Mouse (Mus musculus) megakaryocyte, embryonic 14.5 days (primary cell): Measurements from ENCODE around the gene Urb2. TPM values are rescaled to one million over a fixed set of nuclear protein-coding genes. Genes with fewer than 3 reads are reported as not detected.

Source experiments
- H3K27me3 ChIP-seq: replicated peaks from 2 replicates; pipeline ENCODE3; 2012; ENCODE audit warnings: inconsistent platforms
- H3K36me3 ChIP-seq: replicated peaks from 2 replicates; pipeline ENCODE3; 2012; ENCODE audit warnings: low read length, inconsistent platforms, mixed read lengths
- H3K4me1 ChIP-seq: 2 replicates; pipeline ENCODE4 v1.6.1; 2012; ENCODE audit warnings: inconsistent platforms
- H3K4me3 ChIP-seq: replicated peaks from 2 replicates; pipeline ENCODE3; 2012; ENCODE audit warnings: moderate library complexity, mild to moderate bottlenecking, inconsistent platforms
- H3K9me3 ChIP-seq: 2 replicates; pipeline ENCODE4 v1.6.1; 2012; ENCODE audit warnings: inconsistent platforms
- FLI1 ChIP-seq: IDR thresholded peaks from 2 replicates; pipeline ENCODE4 v1.6.1; 2012; ENCODE audit warnings: low read length, inconsistent platforms, mixed read lengths
- GATA1 ChIP-seq: IDR thresholded peaks from 3 replicates; pipeline ENCODE4 v1.6.1; 2012; ENCODE audit warnings: mixed read lengths, low read length, inconsistent platforms, borderline replicate concordance
- polyA plus RNA-seq: library from polyadenylated mRNA; stranded (reverse); fragments of >175 nt; gene quantifications from 2 replicates; pipeline ENCODE4 v1.2.3, GENCODE M21; 2012; ENCODE audit warnings: low replicate concordance; ENCODE audit not compliant: insufficient read depth

Urb2 gene
- 0.37 and 0.92 TPM in 2 replicates for polyA plus RNA-seq

DNA sequence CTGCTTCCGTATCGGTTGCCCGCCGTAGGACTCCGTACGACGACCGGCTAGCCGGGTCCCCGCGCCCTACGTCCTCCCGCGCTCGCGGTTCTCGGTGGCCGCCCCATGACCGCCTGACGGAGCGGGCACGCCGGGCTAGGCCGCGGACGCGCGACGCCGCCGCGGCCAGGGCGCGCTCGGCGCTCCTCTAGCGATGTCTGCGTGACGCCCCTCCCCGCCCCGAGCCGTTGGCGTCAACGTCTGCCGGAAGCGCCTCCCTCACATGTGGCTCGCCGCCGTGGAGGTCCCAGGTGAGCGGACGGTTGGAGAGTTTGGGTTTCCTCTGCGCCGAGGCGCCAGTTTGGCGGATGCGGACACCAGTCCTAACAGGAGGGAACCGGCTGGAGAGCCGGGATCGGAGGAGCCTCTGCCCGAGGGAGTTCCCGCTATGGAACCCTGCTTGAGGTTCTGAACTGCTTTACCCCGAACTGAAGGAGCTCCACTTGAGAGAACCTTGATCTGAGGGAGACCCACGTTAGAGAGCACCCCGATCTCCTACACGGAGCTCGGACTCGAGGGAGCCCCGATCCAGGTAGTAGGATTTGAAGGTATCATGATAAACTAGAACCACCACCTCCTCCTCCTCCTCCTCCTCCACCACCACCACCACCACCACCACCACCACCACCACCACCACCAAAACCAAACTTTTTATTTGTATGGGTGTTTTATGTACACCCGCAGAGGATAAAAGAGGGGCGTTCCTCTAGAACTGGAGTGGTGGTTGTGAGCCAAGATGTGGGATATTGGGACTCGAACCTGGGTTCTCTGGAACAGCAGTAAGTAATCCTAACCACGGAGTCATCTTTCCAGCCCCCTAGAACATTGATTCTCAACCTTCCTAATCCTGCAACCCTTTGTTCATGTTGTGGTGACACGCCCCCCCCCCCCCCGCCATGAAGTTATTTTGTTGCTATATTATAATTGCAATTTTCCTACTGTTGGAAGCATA lies at the start of gene Urb2, which contains the start of gene Taf5l:
TSS of gene Urb2 (plus strand) at position 272 of the 991 bp plus-strand sequence.
TSS of gene Taf5l (minus strand) at position 161 of the 991 bp plus-strand sequence.
- Histone ChIP-seq H3K4me1 (peaks cover 65% of the 10 kb centered on the region), H3K4me3 (peak within 1 kb of the TSS; percentile 92), H3K27me3 (no peaks in the 10 kb centered on the region), H3K9me3 (no peaks in the 10 kb centered on the region), H3K36me3 (peaks cover 29% of the 10 kb centered on the region)
- TF ChIP-seq GATA1 (no peak), FLI1 (no peak)

- Histone ChIP-seq H3K4me1 (peaks cover 29% of the 10 kb centered on the region), H3K4me3 (no peak overlapping the region), H3K27me3 (no peaks in the 10 kb centered on the region), H3K36me3 (peaks cover 35% of the 10 kb centered on the region), H3K9me3 (peaks cover 15% of the 10 kb centered on the region)
- TF ChIP-seq FLI1: no peak
- no peak for TF ChIP-seq GATA1
Observed at GRCm38 (mm10) chr8:123973495-123973894, 47.8 kb upstream of the Urb2 start.

GRCm38 (mm10) chr8:123977499-123977898 lies 43.8 kb upstream of the Urb2 start:
- Histone ChIP-seq H3K4me3 (no peak overlapping the region), H3K27me3 (no peaks in the 10 kb centered on the region), H3K36me3 (peaks cover 11% of the 10 kb centered on the region), H3K9me3 (peaks cover 15% of the 10 kb centered on the region), H3K4me1 (peaks cover 60% of the 10 kb centered on the region)
- TF ChIP-seq FLI1 (no peak), GATA1 (no peak)

GRCm38 (mm10) chr8:123978166-123978838 lies 43.0 kb upstream of the Urb2 start:
- peaks cover 11% of the 10 kb centered on the region for H3K36me3 ChIP-seq
- TF ChIP-seq GATA1 (no peak), FLI1 (no peak)
- H3K4me3 ChIP-seq: peak overlapping the region; percentile 1
- no peaks in the 10 kb centered on the region for H3K27me3 ChIP-seq
- peaks cover 15% of the 10 kb centered on the region for H3K9me3 ChIP-seq
- H3K4me1 ChIP-seq: peaks cover 57% of the 10 kb centered on the region

- Histone ChIP-seq H3K36me3 (peaks cover 11% of the 10 kb centered on the region), H3K4me1 (peaks cover 59% of the 10 kb centered on the region), H3K4me3 (peak overlapping the region; percentile 1), H3K9me3 (peaks cover 15% of the 10 kb centered on the region), H3K27me3 (no peaks in the 10 kb centered on the region)
- no peak for TF ChIP-seq FLI1
- TF ChIP-seq GATA1: no peak
Observed at GRCm38 (mm10) chr8:123978926-123979325, 42.4 kb upstream of the Urb2 start.

- Histone ChIP-seq H3K36me3 (peaks cover 3% of the 10 kb centered on the region), H3K4me3 (peak overlapping the region; percentile 52), H3K27me3 (no peaks in the 10 kb centered on the region), H3K9me3 (peaks cover 6% of the 10 kb centered on the region), H3K4me1 (peaks cover 63% of the 10 kb centered on the region)
- no peak for TF ChIP-seq FLI1
- TF ChIP-seq GATA1: no peak
Observed at GRCm38 (mm10) chr8:123980239-123980638, 41.1 kb upstream of the Urb2 start.

- peaks cover 67% of the 10 kb centered on the region for H3K4me1 ChIP-seq
- TF ChIP-seq GATA1: no peak
- no peak for TF ChIP-seq FLI1
- H3K9me3 ChIP-seq: no peaks in the 10 kb centered on the region
- H3K27me3 ChIP-seq: no peaks in the 10 kb centered on the region
- no peaks in the 10 kb centered on the region for H3K36me3 ChIP-seq
- H3K4me3 ChIP-seq: peak overlapping the region; percentile 62
Observed at GRCm38 (mm10) chr8:123981674-123982073, 39.6 kb upstream of the Urb2 start.

DNA sequence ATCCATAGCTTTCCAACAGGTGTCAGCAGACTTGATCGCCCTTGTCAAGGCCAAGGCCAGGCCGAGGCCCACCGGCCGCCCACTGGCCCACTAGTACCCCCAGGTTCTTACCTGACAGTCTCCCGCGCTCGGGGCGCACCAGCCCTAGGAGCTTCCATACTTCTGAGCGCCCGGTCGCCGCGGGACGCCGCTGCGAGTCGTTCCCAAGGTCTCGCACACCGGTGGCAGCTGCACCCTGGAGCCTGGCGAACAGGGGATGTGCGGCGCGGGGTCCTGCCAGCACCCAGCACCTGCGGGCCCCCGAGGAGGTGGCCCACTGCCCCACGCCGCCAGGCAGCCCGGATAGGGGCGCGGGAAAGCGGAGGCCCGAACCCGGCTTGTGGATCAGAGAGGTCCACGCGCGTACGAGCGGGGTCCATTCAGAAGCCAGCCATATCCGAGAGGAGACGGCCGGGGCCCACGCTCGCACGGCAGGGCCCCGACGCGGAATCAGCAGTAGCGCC lies 39.0 kb upstream of the Urb2 start:
- Histone ChIP-seq H3K4me3 (peak overlapping the region; percentile 94), H3K4me1 (peaks cover 68% of the 10 kb centered on the region), H3K9me3 (no peaks in the 10 kb centered on the region), H3K27me3 (no peaks in the 10 kb centered on the region), H3K36me3 (no peaks in the 10 kb centered on the region)
- TF ChIP-seq FLI1 (no peak), GATA1 (no peak)

- Histone ChIP-seq H3K27me3 (no peaks in the 10 kb centered on the region), H3K36me3 (no peaks in the 10 kb centered on the region), H3K4me3 (peak within 1 kb of the TSS; percentile 94), H3K9me3 (no peaks in the 10 kb centered on the region), H3K4me1 (peaks cover 69% of the 10 kb centered on the region)
- no peak for TF ChIP-seq GATA1
- no peak for TF ChIP-seq FLI1
Observed at GRCm38 (mm10) chr8:123982826-123983400, 38.4 kb upstream of the Urb2 start, which contains the start of gene Abcb10. Abcb10 (minus strand) TSS chr8:123983122.

DNA sequence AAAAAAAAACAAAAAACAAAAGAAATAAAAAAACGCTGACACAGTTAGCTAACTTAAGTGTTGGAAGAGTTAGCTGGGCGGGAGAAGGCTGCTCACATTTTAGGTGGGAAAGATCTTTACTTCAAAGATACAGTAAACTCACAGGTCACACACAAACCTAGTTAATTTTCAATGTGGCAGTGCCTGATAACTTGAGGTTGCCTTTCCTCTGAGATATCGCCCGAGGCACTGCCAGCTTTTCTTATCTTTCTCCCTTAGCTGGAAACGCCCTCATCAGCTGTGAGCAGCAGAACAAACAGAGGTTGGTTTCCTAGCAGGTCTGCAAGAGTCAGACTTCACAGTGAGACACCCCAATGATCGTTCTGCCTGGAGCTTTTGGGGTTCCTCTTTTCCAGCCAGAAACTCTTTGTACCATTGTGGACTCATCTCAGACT lies 32.7 kb upstream of the Urb2 start:
- H3K4me1 ChIP-seq: peaks cover 42% of the 10 kb centered on the region
- H3K4me3 ChIP-seq: peak overlapping the region; percentile 75

More for the DNA sequence above, 32.7 kb upstream of the Urb2 start:
- TF ChIP-seq GATA1: no peak; the same call in 2 of the 3 replicates
- peaks cover 8% of the 10 kb centered on the region for H3K36me3 ChIP-seq
- H3K9me3 ChIP-seq: no peaks in the 10 kb centered on the region
- no peaks in the 10 kb centered on the region for H3K27me3 ChIP-seq
